Mouse (Mus musculus) lung, embryonic 14.5 days (tissue): ENCODE measurements around the gene Ckm. TPM values are rescaled to one million over a fixed set of nuclear protein-coding genes. Genes with fewer than 3 reads are reported as not detected.
A peak's percentile ranks its signal among the peaks of the same experiment; 100 is the strongest.

Experiments used
- ATAC-seq: fragments of 200-750 bp; cut with Nextera tagmentation; 2 replicates; pipeline ENCODE4 v1.8.0; 2017; ENCODE audit warnings: mild to moderate bottlenecking, moderate TSS enrichment, moderate library complexity; ENCODE audit not compliant: insufficient read depth
- DNase-seq: peaks from one replicate; pipeline ENCODE4 v3.0.0-alpha.2; 2015
- H3K27ac ChIP-seq: fragments of 300-500 bp; sonication (generic); 2 replicates; pipeline ENCODE4 v1.5.1; 2014; ENCODE audit warnings: low read depth, mild to moderate bottlenecking, moderate library complexity
- H3K27me3 ChIP-seq: fragments of 300-500 bp; sonication (generic); 2 replicates; pipeline ENCODE4 v1.6.1; 2014; ENCODE audit warnings: low read length, control low read depth; ENCODE audit not compliant: insufficient read depth
- H3K36me3 ChIP-seq: fragments of 300-500 bp; sonication (generic); 2 replicates; pipeline ENCODE4 v1.6.1; 2014; ENCODE audit warnings: control low read depth; ENCODE audit not compliant: insufficient read depth
- H3K4me1 ChIP-seq: fragments of 300-500 bp; sonication (generic); 2 replicates; pipeline ENCODE4 v1.6.1; 2014; ENCODE audit warnings: antibody characterized with exemption, control low read depth; ENCODE audit not compliant: insufficient read depth
- H3K4me2 ChIP-seq: fragments of 300-500 bp; sonication (generic); 2 replicates; pipeline ENCODE4 v1.6.1; 2014; ENCODE audit warnings: mild to moderate bottlenecking
- H3K4me3 ChIP-seq: fragments of 300-500 bp; sonication (generic); 2 replicates; pipeline ENCODE4 v1.5.1; 2014; ENCODE audit warnings: low read depth, low read length
- H3K9ac ChIP-seq: fragments of 300-500 bp; sonication (generic); 2 replicates; pipeline ENCODE4 v1.6.1; 2014
- H3K9me3 ChIP-seq: fragments of 300-500 bp; sonication (generic); 2 replicates; pipeline ENCODE4 v1.6.1; 2016; ENCODE audit warnings: low read depth, low read length, control low read depth
- CTCF ChIP-seq: IDR thresholded peaks from 2 replicates; pipeline ENCODE4 v1.5.1; 2016; ENCODE audit warnings: antibody characterized with exemption, low read depth
- WGBS: fragments of 180-500 bp; shearing (Covaris S2); extraction: QIAGEN DNeasy Blood & Tissue Kit; methylation state at CpG from one replicate; pipeline ENCODE4 v1.1.7; 2014; 5-methylcytosine and 5-hydroxymethylcytosine counted together
- polyA plus RNA-seq: library from polyadenylated mRNA; unstranded; fragments of >200 nt; fragmentation: Nextera tagmentation; extraction: Ambion mirVana; gene quantifications from 2 replicates; pipeline ENCODE4 v1.2.1, GENCODE M21; 2014

Ckm gene
- polyA plus RNA-seq, 1 experiment from 2014 or later = 2.8 TPM

- Histone ChIP-seq H3K4me3 (no peak overlapping the region), H3K9me3 (no peaks in the 10 kb centered on the region), H3K4me2 (no peak overlapping the region), H3K27me3 (no peaks in the 10 kb centered on the region), H3K4me1 (no peaks in the 10 kb centered on the region), H3K27ac (no peak overlapping the region), H3K36me3 (peaks cover 87% of the 10 kb centered on the region), H3K9ac (no peak overlapping the region)
- ATAC-seq (no peak), DNase-seq (no peak)
- TF ChIP-seq CTCF = no peak
- WGBS = 71% methylated on average over 12 of the region's 12 CpGs
Observed at GRCm38 (mm10) chr7:19444801-19445200, 40.2 kb downstream of the Ckm start.

DNA sequence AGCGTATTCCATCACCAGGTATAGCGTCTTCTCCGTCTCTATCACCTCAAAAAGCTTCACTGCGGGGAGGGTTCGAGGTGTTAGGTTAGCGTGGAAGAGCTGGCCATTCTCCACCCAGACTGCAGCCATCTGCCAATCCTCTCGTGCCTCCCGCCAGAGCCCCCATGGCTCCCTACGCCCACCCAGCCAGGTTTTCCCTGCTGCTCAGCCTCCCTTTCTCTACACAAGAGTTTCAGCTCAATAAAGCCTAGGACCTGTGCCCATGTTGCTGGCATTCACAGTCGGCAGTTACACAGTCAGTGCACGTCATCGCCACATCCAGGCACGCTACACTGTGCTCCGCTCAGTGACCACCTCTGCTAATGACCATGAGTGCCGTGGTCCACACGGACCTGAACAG, 43.1 kb downstream of the Ckm start:
- no peak for TF ChIP-seq CTCF

GRCm38 (mm10) chr7:19449165-19449564, 44.6 kb downstream of the Ckm start:
- WGBS = 72% methylated on average over 12 of the region's 12 CpGs
- ATAC-seq (no peak), DNase-seq (no peak)
- H3K27me3 ChIP-seq = no peaks in the 10 kb centered on the region
- no peak overlapping the region for H3K27ac ChIP-seq
- no peak overlapping the region for H3K9ac ChIP-seq
- no peaks in the 10 kb centered on the region for H3K4me1 ChIP-seq
- no peak overlapping the region for H3K4me3 ChIP-seq
- no peaks in the 10 kb centered on the region for H3K9me3 ChIP-seq
- TF ChIP-seq CTCF = no peak
- peaks cover 76% of the 10 kb centered on the region for H3K36me3 ChIP-seq
- no peak overlapping the region for H3K4me2 ChIP-seq

More for the DNA sequence above, 43.1 kb downstream of the Ckm start:
- H3K4me1 ChIP-seq = no peaks in the 10 kb centered on the region
- no peaks in the 10 kb centered on the region for H3K9me3 ChIP-seq
- H3K36me3 ChIP-seq = peaks cover 83% of the 10 kb centered on the region
- DNase-seq (no peak), ATAC-seq (no peak)
- H3K4me3 ChIP-seq = no peak overlapping the region
- no peak overlapping the region for H3K27ac ChIP-seq
- no peak overlapping the region for H3K4me2 ChIP-seq
- WGBS = 90% methylated on average over 16 of the region's 16 CpGs
- H3K27me3 ChIP-seq = no peaks in the 10 kb centered on the region
- no peak overlapping the region for H3K9ac ChIP-seq

GRCm38 (mm10) chr7:19455186-19455585, 50.6 kb downstream of the Ckm start:
- 89% methylated on average over 4 of the region's 4 CpGs for WGBS
- TF ChIP-seq CTCF = no peak
- DNase-seq = no peak
- Histone ChIP-seq H3K4me1 (no peaks in the 10 kb centered on the region), H3K4me3 (no peak overlapping the region), H3K4me2 (no peak overlapping the region), H3K27me3 (no peaks in the 10 kb centered on the region), H3K27ac (no peak overlapping the region), H3K9me3 (no peaks in the 10 kb centered on the region), H3K36me3 (peaks cover 31% of the 10 kb centered on the region), H3K9ac (no peak overlapping the region)
- no peak for ATAC-seq

- Histone ChIP-seq H3K4me2 (no peak overlapping the region; the same call in 1 of the 2 replicates), H3K4me3 (no peak overlapping the region), H3K9me3 (no peaks in the 10 kb centered on the region), H3K27ac (no peak overlapping the region), H3K27me3 (no peaks in the 10 kb centered on the region), H3K4me1 (no peaks in the 10 kb centered on the region), H3K9ac (no peak overlapping the region), H3K36me3 (peaks cover 24% of the 10 kb centered on the region)
- 66% methylated on average over 11 of the region's 11 CpGs for WGBS
- no peak for ATAC-seq
- DNase-seq = no peak
- TF ChIP-seq CTCF = no peak
Observed at GRCm38 (mm10) chr7:19455819-19456495, 51.4 kb downstream of the Ckm start.

DNA sequence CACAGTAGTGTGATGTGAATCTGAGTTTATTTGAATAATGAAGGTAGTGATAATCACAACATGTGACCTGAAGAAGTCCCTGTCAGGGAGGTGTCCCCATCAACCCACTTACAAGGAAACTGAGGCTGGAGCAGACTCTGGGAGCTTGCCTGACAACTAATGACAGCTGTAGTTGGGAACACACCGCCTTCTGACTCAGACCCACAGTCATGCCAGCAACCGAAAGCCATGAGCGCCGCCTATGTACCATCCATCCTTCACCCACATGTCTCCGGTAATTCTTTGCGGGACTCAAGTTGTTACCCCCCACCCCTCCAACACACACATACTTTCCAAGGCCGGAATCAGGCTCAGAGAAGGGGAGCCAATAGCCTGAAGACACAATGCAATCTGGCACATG, 52.1 kb downstream of the Ckm start:
- 90% methylated on average over 7 of the region's 7 CpGs for WGBS
- Histone ChIP-seq H3K9me3 (no peaks in the 10 kb centered on the region), H3K27me3 (no peaks in the 10 kb centered on the region), H3K4me2 (peak overlapping the region; percentile 94), H3K27ac (no peak overlapping the region), H3K36me3 (peaks cover 17% of the 10 kb centered on the region), H3K4me3 (peak overlapping the region; percentile 84; the same call in 1 of the 2 replicates), H3K9ac (no peak overlapping the region), H3K4me1 (no peaks in the 10 kb centered on the region)
- no peak for TF ChIP-seq CTCF
- ATAC-seq (no peak), DNase-seq (no peak)

- peak overlapping the region; percentile 84 for H3K4me3 ChIP-seq
- no peak for DNase-seq
- 5% methylated on average over 14 of the region's 14 CpGs for WGBS
- ATAC-seq = peak; percentile 1; the same call in 1 of the 2 replicates
- H3K4me1 ChIP-seq = no peaks in the 10 kb centered on the region
- no peaks in the 10 kb centered on the region for H3K27me3 ChIP-seq
- TF ChIP-seq CTCF = no peak
- H3K4me2 ChIP-seq = peak overlapping the region; percentile 94
- peak overlapping the region; percentile 81; the same call in 1 of the 2 replicates for H3K27ac ChIP-seq
- no peaks in the 10 kb centered on the region for H3K9me3 ChIP-seq
- peak overlapping the region; percentile 87 for H3K9ac ChIP-seq
- H3K36me3 ChIP-seq = peaks cover 10% of the 10 kb centered on the region; the same call in 1 of the 2 replicates
Observed at GRCm38 (mm10) chr7:19457414-19458071, 53.0 kb downstream of the Ckm start.
